In genomic region chr13:24332537-24332936, GRCm38 (mm10) we compare ENCODE assay signal across 10 mouse cellular contexts.
"Had no signal": no experiment of that assay in that cellular context is flagged by ENCODE, and none has a peak within 500 bp of the region (broad histone marks: within the 10 kb centered on the region; RNA-seq: fewer than 3 reads in every experiment).

No protein-coding gene starts in this region.

- H3K36me3 ChIP-seq: limb, embryonic 15.5 days; midbrain, embryonic 12.5 days; neural tube, embryonic 13.5 days had no signal

- ATAC-seq: midbrain, embryonic 16.5 days had no signal

- DNase-seq: kidney, adult 11 months; kidney, postnatal 14 days; left cerebral cortex, postnatal 4 days; lung, adult 18-20 months; right cerebral cortex, postnatal 14 days had no signal

- H3K4me1 ChIP-seq: limb, embryonic 15.5 days; midbrain, embryonic 12.5 days; neural tube, embryonic 13.5 days had no signal

- H3K9ac ChIP-seq: limb, embryonic 15.5 days; liver, embryonic 14.5 days; midbrain, embryonic 12.5 days; neural tube, embryonic 13.5 days had no signal

- H3K4me2 ChIP-seq: limb, embryonic 15.5 days; midbrain, embryonic 12.5 days; neural tube, embryonic 13.5 days had no signal

- H3K27me3 ChIP-seq: limb, embryonic 15.5 days; midbrain, embryonic 12.5 days; neural tube, embryonic 13.5 days had no signal

- H3K9me3 ChIP-seq: limb, embryonic 15.5 days; midbrain, embryonic 12.5 days; neural tube, embryonic 13.5 days had no signal

- H3K27ac ChIP-seq: limb, embryonic 15.5 days; liver, embryonic 14.5 days; midbrain, embryonic 12.5 days; neural tube, embryonic 13.5 days had no signal

- H3K4me3 ChIP-seq: limb, embryonic 15.5 days; midbrain, embryonic 12.5 days; neural tube, embryonic 13.5 days had no signal
